Mouse (Mus musculus): ENCODE data around the gene Klf9. TPM values are rescaled to one million over a fixed set of nuclear protein-coding genes. Genes with fewer than 3 reads are reported as not detected.

Klf9 gene
- polyA plus RNA-seq, 1 experiment from 2014 or later: 15.3 TPM

GRCm38 (mm10) chr19:23191486-23191885 is 50.5 kb downstream of the Klf9 start:
- H3K4me1 ChIP-seq (replicated peaks; ENCODE audit: control insufficient read depth, insufficient read depth, low read length): no peaks in the 10 kb centered on the region
- H3K36me3 ChIP-seq (ENCODE audit: control insufficient read depth, insufficient read depth): no peaks in the 10 kb centered on the region
- H3K27me3 ChIP-seq (replicated peaks; ENCODE audit: control insufficient read depth, insufficient read depth, low read length): no peaks in the 10 kb centered on the region
- no peak for TF ChIP-seq CTCF (IDR thresholded peaks at IDR 0.05; ENCODE audit: low read depth)
- H3K9ac ChIP-seq (ENCODE audit: low read depth, low read length): no peak overlapping the region
- H3K4me2 ChIP-seq (replicated peaks; ENCODE audit: low read depth): no peak overlapping the region
- H3K27ac ChIP-seq (ENCODE audit: low read depth, low read length): no peak overlapping the region
- no peak for ATAC-seq
- WGBS: 95% methylated on average over 6 of the region's 6 CpGs
- no peak overlapping the region for H3K4me3 ChIP-seq (ENCODE audit: low read depth, low read length)
- no peaks in the 10 kb centered on the region for H3K9me3 ChIP-seq (ENCODE audit: control insufficient read depth)

- WGBS: 78% methylated on average over 3 of the region's 3 CpGs
- Histone ChIP-seq H3K4me1 (replicated peaks; ENCODE audit: control insufficient read depth, insufficient read depth, low read length) (no peaks in the 10 kb centered on the region), H3K4me3 (ENCODE audit: low read depth, low read length) (no peak overlapping the region), H3K27ac (ENCODE audit: low read depth, low read length) (no peak overlapping the region), H3K27me3 (replicated peaks; ENCODE audit: control insufficient read depth, insufficient read depth, low read length) (no peaks in the 10 kb centered on the region), H3K36me3 (ENCODE audit: control insufficient read depth, insufficient read depth) (no peaks in the 10 kb centered on the region), H3K9ac (ENCODE audit: low read depth, low read length) (no peak overlapping the region), H3K9me3 (ENCODE audit: control insufficient read depth) (no peaks in the 10 kb centered on the region), H3K4me2 (replicated peaks; ENCODE audit: low read depth) (no peak overlapping the region)
- no peak for TF ChIP-seq CTCF (IDR thresholded peaks at IDR 0.05; ENCODE audit: low read depth)
- ATAC-seq: no peak
Measured at GRCm38 (mm10) chr19:23193076-23193475, 52.0 kb downstream of the Klf9 start.

- H3K9ac ChIP-seq (ENCODE audit: low read depth, low read length): no peak overlapping the region
- peaks cover 25% of the 10 kb centered on the region for H3K36me3 ChIP-seq (ENCODE audit: control insufficient read depth, insufficient read depth)
- no peaks in the 10 kb centered on the region for H3K4me1 ChIP-seq (replicated peaks; ENCODE audit: control insufficient read depth, insufficient read depth, low read length)
- no peak for TF ChIP-seq CTCF (IDR thresholded peaks at IDR 0.05; ENCODE audit: low read depth)
- H3K4me2 ChIP-seq (replicated peaks; ENCODE audit: low read depth): no peak overlapping the region
- no peak overlapping the region for H3K4me3 ChIP-seq (ENCODE audit: low read depth, low read length)
- WGBS: 98% methylated on average over 5 of the region's 5 CpGs
- no peak overlapping the region for H3K27ac ChIP-seq (ENCODE audit: low read depth, low read length)
- H3K27me3 ChIP-seq (replicated peaks; ENCODE audit: control insufficient read depth, insufficient read depth, low read length): no peaks in the 10 kb centered on the region
- no peak for ATAC-seq
- no peaks in the 10 kb centered on the region for H3K9me3 ChIP-seq (ENCODE audit: control insufficient read depth)
Measured at GRCm38 (mm10) chr19:23202106-23202505, 61.1 kb downstream of the Klf9 start.

- Histone ChIP-seq H3K9me3 (ENCODE audit: control insufficient read depth) (no peaks in the 10 kb centered on the region), H3K27me3 (replicated peaks; ENCODE audit: control insufficient read depth, insufficient read depth, low read length) (no peaks in the 10 kb centered on the region), H3K27ac (ENCODE audit: low read depth, low read length) (no peak overlapping the region), H3K9ac (ENCODE audit: low read depth, low read length) (no peak overlapping the region), H3K4me2 (replicated peaks; ENCODE audit: low read depth) (no peak overlapping the region), H3K4me3 (ENCODE audit: low read depth, low read length) (no peak overlapping the region), H3K4me1 (replicated peaks; ENCODE audit: control insufficient read depth, insufficient read depth, low read length) (no peaks in the 10 kb centered on the region), H3K36me3 (ENCODE audit: control insufficient read depth, insufficient read depth) (peaks cover 29% of the 10 kb centered on the region)
- WGBS: 87% methylated on average over 3 of the region's 3 CpGs
- no peak for ATAC-seq
- TF ChIP-seq CTCF (IDR thresholded peaks at IDR 0.05; ENCODE audit: low read depth): no peak
Measured at GRCm38 (mm10) chr19:23203505-23204053, 62.6 kb downstream of the Klf9 start.

GRCm38 (mm10) chr19:23211325-23211724 is 70.3 kb downstream of the Klf9 start:
- no peak overlapping the region for H3K9ac ChIP-seq (ENCODE audit: low read depth, low read length)
- peak; percentile 16; the same call in 1 of the 2 replicates for TF ChIP-seq CTCF (IDR thresholded peaks at IDR 0.05; ENCODE audit: low read depth)
- no peak for ATAC-seq
- H3K36me3 ChIP-seq (ENCODE audit: control insufficient read depth, insufficient read depth): peaks cover 32% of the 10 kb centered on the region
- H3K9me3 ChIP-seq (ENCODE audit: control insufficient read depth): no peaks in the 10 kb centered on the region
- H3K4me1 ChIP-seq (replicated peaks; ENCODE audit: control insufficient read depth, insufficient read depth, low read length): no peaks in the 10 kb centered on the region
- WGBS: 89% methylated on average over 6 of the region's 6 CpGs
- no peak overlapping the region for H3K4me3 ChIP-seq (ENCODE audit: low read depth, low read length)
- H3K27ac ChIP-seq (ENCODE audit: low read depth, low read length): no peak overlapping the region
- no peaks in the 10 kb centered on the region for H3K27me3 ChIP-seq (replicated peaks; ENCODE audit: control insufficient read depth, insufficient read depth, low read length)
- no peak overlapping the region for H3K4me2 ChIP-seq (replicated peaks; ENCODE audit: low read depth)

- TF ChIP-seq CTCF (IDR thresholded peaks at IDR 0.05; ENCODE audit: low read depth): no peak
- WGBS: 93% methylated on average over 8 of the region's 8 CpGs
- H3K9ac ChIP-seq (ENCODE audit: low read depth, low read length): no peak overlapping the region
- no peak overlapping the region for H3K4me3 ChIP-seq (ENCODE audit: low read depth, low read length)
- H3K9me3 ChIP-seq (ENCODE audit: control insufficient read depth): no peaks in the 10 kb centered on the region
- no peak overlapping the region for H3K27ac ChIP-seq (ENCODE audit: low read depth, low read length)
- no peaks in the 10 kb centered on the region for H3K4me1 ChIP-seq (replicated peaks; ENCODE audit: control insufficient read depth, insufficient read depth, low read length)
- H3K36me3 ChIP-seq (ENCODE audit: control insufficient read depth, insufficient read depth): peaks cover 31% of the 10 kb centered on the region
- no peak overlapping the region for H3K4me2 ChIP-seq (replicated peaks; ENCODE audit: low read depth)
- ATAC-seq: no peak
- H3K27me3 ChIP-seq (replicated peaks; ENCODE audit: control insufficient read depth, insufficient read depth, low read length): no peaks in the 10 kb centered on the region
Measured at GRCm38 (mm10) chr19:23214326-23214725, 73.3 kb downstream of the Klf9 start.

MicroRNAs encoded within 50 kb of the gene (microRNA counts, 519-probe panel; counts per million panel counts)
- microRNA mmu-miR-1192: not detected

Small RNA genes within 50 kb of the gene (microRNA-seq; reads per million reads assigned to microRNA genes)
- gene Mir1192: not detected

Other genes starting within 250 kb of the Klf9 start
- gene Smc5, start 132.7 kb downstream of the Klf9 start, polyA plus RNA-seq (2015; fragmentation: Nextera tagmentation; extraction: Ambion mirVana): 6.5 and 7.9 TPM in 2 replicates

Data from intestine, postnatal 0 days (tissue).